Mouse (Mus musculus) ES-Bruce4 (cell line): Measurements from ENCODE around the gene Nup62. TPM values are rescaled to one million over a fixed set of nuclear protein-coding genes. Genes with fewer than 3 reads are reported as not detected.

Experiments used
- H3K27ac ChIP-seq: 2 replicates; pipeline ENCODE4 v1.5.1; 2012; ENCODE audit warnings: low read length, inconsistent platforms; ENCODE audit not compliant: insufficient read depth
- H3K27me3 ChIP-seq: 2 replicates; pipeline ENCODE4 v1.6.1; 2012; ENCODE audit warnings: mild to moderate bottlenecking, low read length, inconsistent platforms; ENCODE audit not compliant: control insufficient read depth, poor library complexity, insufficient read depth, severe bottlenecking
- H3K36me3 ChIP-seq: 2 replicates; pipeline ENCODE4 v1.6.1; 2012; ENCODE audit warnings: inconsistent platforms, mild to moderate bottlenecking, low read length, moderate library complexity; ENCODE audit not compliant: control insufficient read depth, poor library complexity, insufficient read depth, severe bottlenecking
- H3K4me1 ChIP-seq: one replicate; pipeline ENCODE4 v1.8.1; 2011; ENCODE audit warnings: low read length; ENCODE audit not compliant: control insufficient read depth, insufficient read depth
- H3K4me3 ChIP-seq: 2 replicates; pipeline ENCODE4 v1.5.1; 2011; ENCODE audit warnings: low read depth, mild to moderate bottlenecking, low read length
- H3K9ac ChIP-seq: 2 replicates; pipeline ENCODE4 v1.6.1; 2012; ENCODE audit warnings: low read depth, mild to moderate bottlenecking, inconsistent platforms; ENCODE audit not compliant: poor library complexity, severe bottlenecking
- H3K9me3 ChIP-seq: replicated peaks from 2 replicates; pipeline ENCODE4 v1.6.1; 2012; ENCODE audit warnings: mild to moderate bottlenecking, low read length, inconsistent platforms; ENCODE audit not compliant: control insufficient read depth, poor library complexity, insufficient read depth, severe bottlenecking
- CTCF ChIP-seq: IDR thresholded peaks from one replicate; pipeline ENCODE4 v1.8.1; 2011; ENCODE audit warnings: low read depth, low read length
- EP300 ChIP-seq: IDR thresholded peaks from 2 replicates; pipeline ENCODE4 v1.6.1; 2011; ENCODE audit warnings: low read depth, low read length; ENCODE audit not compliant: insufficient read depth
- POLR2A ChIP-seq: IDR thresholded peaks from one replicate; pipeline ENCODE4 v1.8.1; 2011; ENCODE audit warnings: low read length; ENCODE audit not compliant: insufficient read depth
- polyA plus RNA-seq: library from polyadenylated mRNA; stranded (reverse); fragments of >200 nt; gene quantifications from 2 replicates; pipeline ENCODE4 v1.2.4, GENCODE M21; 2011; ENCODE audit warnings: low read depth; ENCODE audit not compliant: missing spikeins, insufficient read depth, insufficient read length

The Nup62 gene
- polyA plus RNA-seq, 1 experiment: 90.6 TPM

GRCm38 (mm10) chr7:44849416-44850111, 33.7 kb downstream of the Nup62 start:
- Histone ChIP-seq H3K9me3 (no peaks in the 10 kb centered on the region), H3K4me3 (peak overlapping the region; percentile 88), H3K27ac (peak overlapping the region; percentile 77), H3K4me1 (no peaks in the 10 kb centered on the region), H3K36me3 (no peaks in the 10 kb centered on the region), H3K9ac (peak overlapping the region; percentile 69), H3K27me3 (no peaks in the 10 kb centered on the region)
- no peak for TF ChIP-seq CTCF
- TF ChIP-seq EP300: 0 out of 2 replicates have a peak, but pooled peaks have one; percentile 57
- peak; percentile 75 for TF ChIP-seq POLR2A

GRCm38 (mm10) chr7:44850146-44850545, 34.3 kb downstream of the Nup62 start:
- H3K4me1 ChIP-seq: no peaks in the 10 kb centered on the region
- H3K27ac ChIP-seq: peak overlapping the region; percentile 54
- H3K9me3 ChIP-seq: no peaks in the 10 kb centered on the region
- no peaks in the 10 kb centered on the region for H3K27me3 ChIP-seq
- TF ChIP-seq EP300 (no peak), CTCF (no peak), POLR2A (no peak)
- H3K9ac ChIP-seq: peak overlapping the region; percentile 69
- no peaks in the 10 kb centered on the region for H3K36me3 ChIP-seq
- peak overlapping the region; percentile 88 for H3K4me3 ChIP-seq

- Histone ChIP-seq H3K9ac (peak overlapping the region; percentile 69), H3K4me1 (no peaks in the 10 kb centered on the region), H3K27ac (no peak overlapping the region), H3K9me3 (no peaks in the 10 kb centered on the region), H3K4me3 (peak overlapping the region; percentile 88), H3K27me3 (no peaks in the 10 kb centered on the region), H3K36me3 (no peaks in the 10 kb centered on the region)
- TF ChIP-seq POLR2A: no peak
- TF ChIP-seq EP300: no peak
- no peak for TF ChIP-seq CTCF
Measured at GRCm38 (mm10) chr7:44850789-44851624, 35.1 kb downstream of the Nup62 start.

- Histone ChIP-seq H3K9me3 (no peaks in the 10 kb centered on the region), H3K9ac (no peak overlapping the region), H3K4me1 (no peaks in the 10 kb centered on the region), H3K27ac (no peak overlapping the region), H3K27me3 (no peaks in the 10 kb centered on the region), H3K36me3 (no peaks in the 10 kb centered on the region), H3K4me3 (no peak overlapping the region)
- TF ChIP-seq EP300 (no peak), POLR2A (no peak), CTCF (no peak)
Measured at GRCm38 (mm10) chr7:44851625-44852234, 35.8 kb downstream of the Nup62 start.

- H3K27ac ChIP-seq: no peak overlapping the region
- no peaks in the 10 kb centered on the region for H3K4me1 ChIP-seq
- H3K9ac ChIP-seq: peak overlapping the region; percentile 41; the same call in 1 of the 2 replicates
- peak overlapping the region; percentile 35 for H3K4me3 ChIP-seq
- no peaks in the 10 kb centered on the region for H3K27me3 ChIP-seq
- H3K9me3 ChIP-seq: no peaks in the 10 kb centered on the region
- no peaks in the 10 kb centered on the region for H3K36me3 ChIP-seq
- TF ChIP-seq POLR2A (no peak), CTCF (no peak), EP300 (no peak)
Measured at GRCm38 (mm10) chr7:44852259-44853027, 36.6 kb downstream of the Nup62 start.
